Mouse (Mus musculus) megakaryocyte, embryonic 14.5 days (primary cell): Measurements from ENCODE around the gene Als2.

Source experiments
- FLI1 ChIP-seq: IDR thresholded peaks from 2 replicates; pipeline ENCODE4 v1.6.1; 2012; ENCODE audit warnings: low read length, inconsistent platforms, mixed read lengths
- GATA1 ChIP-seq: IDR thresholded peaks from 3 replicates; pipeline ENCODE4 v1.6.1; 2012; ENCODE audit warnings: mixed read lengths, low read length, inconsistent platforms, borderline replicate concordance

DNA sequence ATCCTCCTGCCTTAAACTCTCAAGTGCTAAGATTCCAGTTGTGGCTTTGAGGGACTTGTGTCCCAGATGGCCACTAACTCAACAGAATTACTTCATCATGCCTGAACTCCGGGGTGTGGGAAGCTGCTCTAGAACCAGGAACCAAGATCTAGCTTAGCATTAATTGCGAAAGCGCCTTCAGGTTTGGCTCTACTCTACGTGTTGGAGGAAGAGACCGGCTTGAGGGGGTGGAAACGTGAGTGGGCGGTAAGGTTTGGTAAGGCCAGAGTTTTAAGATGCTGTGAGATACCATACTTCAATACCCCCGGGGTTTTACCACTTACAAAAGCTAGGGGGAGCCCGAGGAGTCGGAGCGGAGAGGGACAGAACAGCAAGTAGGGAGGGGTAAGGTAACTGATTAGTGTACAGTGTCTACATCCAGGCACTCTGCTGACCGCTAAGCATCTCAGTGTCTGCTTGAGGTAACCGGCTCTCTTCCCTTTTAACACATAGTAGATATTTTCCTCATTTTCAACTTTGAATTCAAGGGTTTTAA, 49.4 kb upstream of the Als2 start:
- no peak for TF ChIP-seq GATA1
- no peak for TF ChIP-seq FLI1
